Mouse (Mus musculus) megakaryocyte-erythroid progenitor cell, adult 5 weeks (primary cell): ENCODE results near the gene Cwf19l1. TPM values are rescaled to one million over a fixed set of nuclear protein-coding genes. Genes with fewer than 3 reads are reported as not detected.

Source experiments
- polyA plus RNA-seq: library from polyadenylated mRNA; stranded (reverse); fragments of >175 nt; gene quantifications from 2 replicates; pipeline ENCODE4 v1.2.3, GENCODE M21; 2012

Gene Cwf19l1
- polyA plus RNA-seq = 5.7 and 6.5 TPM in 2 replicates

GRCm38 (mm10) chr19:44135072-44135959 is at the start of gene Cwf19l1:
Gene Cwf19l1, minus strand, starts transcription at chr19:44135876.

GRCm38 (mm10) chr19:44145702-44146567 is 10.3 kb upstream of the Cwf19l1 start, which contains the start of gene Bloc1s2:
Gene Bloc1s2, minus strand, starts transcription at chr19:44146446.

GRCm38 (mm10) chr19:44106831-44107660 is 28.6 kb downstream of the Cwf19l1 start, which contains the start of gene Chuk:
Gene Chuk, minus strand, starts transcription at chr19:44107480.

GRCm38 (mm10) chr19:44069121-44069913 is 66.4 kb downstream of the Cwf19l1 start, which contains the start of gene Erlin1:
Gene Erlin1, minus strand, starts transcription at chr19:44069785.

Other genes with a start within 250 kb of the Cwf19l1 start
- gene Dnmbp, start 195.7 kb downstream of the Cwf19l1 start, polyA plus RNA-seq = 6.0 and 6.6 TPM in 2 replicates
- gene Cpn1, start 149.3 kb downstream of the Cwf19l1 start, polyA plus RNA-seq = 0.38 and 0.53 TPM in 2 replicates
- gene Cyp2c23, start 106.7 kb downstream of the Cwf19l1 start, polyA plus RNA-seq = not detected in 2 replicates
- 26.3 and 30.6 TPM in 2 replicates for gene Erlin1, start 66.1 kb downstream of the Cwf19l1 start, polyA plus RNA-seq
- gene Chuk, start 28.4 kb downstream of the Cwf19l1 start, polyA plus RNA-seq = 14.5 TPM in 2 replicates
- 179 and 203 TPM in 2 replicates for gene Bloc1s2, start 10.6 kb upstream of the Cwf19l1 start, polyA plus RNA-seq
- not detected in 2 replicates for gene Pkd2l1, start 56.6 kb upstream of the Cwf19l1 start, polyA plus RNA-seq
- gene Scd3, start 67.4 kb upstream of the Cwf19l1 start, polyA plus RNA-seq = not detected in 2 replicates
- gene Scd2, start 157.8 kb upstream of the Cwf19l1 start, polyA plus RNA-seq = 9.7 and 10.6 TPM in 2 replicates
- gene Scd4, start 197.2 kb upstream of the Cwf19l1 start, polyA plus RNA-seq = 0.02 and 0.04 TPM in 2 replicates